8 mouse cellular contexts compared by ENCODE assay signal in the genomic region with DNA sequence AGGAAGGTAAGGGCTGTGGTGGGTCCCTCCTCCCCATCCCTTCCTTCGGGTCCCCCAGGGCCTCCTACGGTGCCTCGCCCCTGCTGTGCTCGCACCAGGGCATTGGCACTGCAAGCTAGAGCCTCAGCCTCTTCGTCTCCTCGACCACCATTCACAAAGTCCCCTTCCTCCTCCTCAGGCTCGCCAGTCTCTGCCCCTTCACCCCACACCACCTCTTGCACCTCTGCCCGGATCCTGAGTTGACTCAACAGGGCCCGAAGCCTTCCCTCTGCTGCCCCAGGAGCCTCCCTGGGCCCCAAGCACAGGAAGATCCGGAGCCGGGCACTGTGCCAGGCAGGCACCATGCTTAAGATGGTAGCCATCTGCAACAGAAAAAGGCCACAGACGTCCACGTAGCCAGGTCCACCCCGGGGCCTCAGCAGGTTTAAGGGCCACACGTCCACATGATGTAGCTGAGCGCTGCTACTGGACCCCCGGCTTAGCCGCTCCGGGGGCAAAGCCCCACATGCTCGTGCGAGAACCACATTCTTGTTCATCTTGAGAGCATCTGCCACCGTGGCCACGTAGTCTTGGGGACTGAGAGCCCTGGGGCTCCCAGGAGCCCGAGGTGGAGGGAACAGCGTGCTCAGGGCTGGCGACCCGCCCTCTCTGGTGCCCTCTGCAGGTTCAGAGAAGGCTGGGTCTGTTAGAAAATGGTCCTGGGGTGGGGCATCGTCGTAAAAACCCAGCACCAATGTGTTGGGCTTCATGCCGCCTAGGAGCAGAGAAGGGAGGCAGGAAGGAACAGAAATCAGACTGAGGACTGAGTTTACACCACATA. TPM values are rescaled to one million over a fixed set of nuclear protein-coding genes. Genes with fewer than 3 reads are reported as not detected.
DNase-seq lines count a peak whose midpoint lies in the region; ATAC-seq and TF ChIP-seq lines count a peak whose summit lies in the region.

No protein-coding gene starts in this region.

- H3K9ac ChIP-seq in heart, embryonic 11.5 days (ENCODE audit: low read depth, low read length), result peak overlapping the region; percentile 93
- peak overlapping the region; percentile 87; the same call in 1 of the 2 replicates for H3K9ac ChIP-seq in forebrain, embryonic 11.5 days (ENCODE audit: low read length)
- H3K9ac ChIP-seq in kidney, embryonic 14.5 days (ENCODE audit: low read depth, low read length), result peak overlapping the region; percentile 74; the same call in 1 of the 2 replicates

- H3K36me3 ChIP-seq in heart, embryonic 11.5 days (ENCODE audit: control insufficient read depth, insufficient read depth, low read length), result peaks cover 7% of the 10 kb centered on the region; the same call in 1 of the 2 replicates
- peaks cover 31% of the 10 kb centered on the region for H3K36me3 ChIP-seq in G1E (replicated peaks)
- no peaks in the 10 kb centered on the region; the same call in 1 of the 2 replicates for H3K36me3 ChIP-seq in forebrain, embryonic 11.5 days (ENCODE audit: control insufficient read depth, insufficient read depth, low read length)
- H3K36me3 ChIP-seq in kidney, embryonic 14.5 days (ENCODE audit: control insufficient read depth, insufficient read depth, low read length), result peaks cover 20% of the 10 kb centered on the region

- peaks cover 28% of the 10 kb centered on the region for H3K4me1 ChIP-seq in heart, embryonic 11.5 days (ENCODE audit: control insufficient read depth, insufficient read depth, low read length)
- peaks cover 96% of the 10 kb centered on the region for H3K4me1 ChIP-seq in G1E (ENCODE audit: insufficient read depth, low read depth, low read length)
- peaks cover 19% of the 10 kb centered on the region for H3K4me1 ChIP-seq in forebrain, embryonic 11.5 days (replicated peaks; ENCODE audit: control insufficient read depth, insufficient read depth, low read length)
- H3K4me1 ChIP-seq in kidney, embryonic 14.5 days (ENCODE audit: control insufficient read depth, insufficient read depth, low read length), result peaks cover 32% of the 10 kb centered on the region

- no peak for DNase-seq in heart, postnatal 25 days (ENCODE audit: low spot score)
- peak; percentile 64 for DNase-seq in G1E (ENCODE audit: low spot score)
- peak; percentile 67 for DNase-seq in forebrain, embryonic 11.5 days (ENCODE audit: low spot score)
- DNase-seq in lung, postnatal 14 days, result peak; percentile 63
- DNase-seq in thymus, postnatal 14 days, result peak; percentile 63
- no peak for DNase-seq in frontal cortex, adult 2 months (ENCODE audit: extremely low spot score in 1 of 2, low spot score in 1 of 2)

- peak overlapping the region; percentile 96 for H3K4me2 ChIP-seq in heart, embryonic 11.5 days
- 0 out of 2 replicates have a peak overlapping the region, but pooled peaks have one; percentile 89 for H3K4me2 ChIP-seq in forebrain, embryonic 11.5 days (ENCODE audit: low read depth, low read length, severe bottlenecking)
- peak overlapping the region; percentile 85 for H3K4me2 ChIP-seq in kidney, embryonic 14.5 days (replicated peaks; ENCODE audit: low read depth, low read length)

- peak; percentile 36 for TF ChIP-seq CTCF in G1E (IDR thresholded peaks at IDR 0.05; ENCODE audit: low read depth, low read length)

- no peaks in the 10 kb centered on the region for H3K9me3 ChIP-seq in heart, embryonic 11.5 days (replicated peaks; ENCODE audit: control insufficient read depth, low read length)
- H3K9me3 ChIP-seq in G1E (replicated peaks), result no peaks in the 10 kb centered on the region
- no peaks in the 10 kb centered on the region for H3K9me3 ChIP-seq in forebrain, embryonic 11.5 days (ENCODE audit: control insufficient read depth, low read length)
- H3K9me3 ChIP-seq in kidney, embryonic 14.5 days (ENCODE audit: control insufficient read depth, low read length), result no peaks in the 10 kb centered on the region

- no peak overlapping the region for H3K4me3 ChIP-seq in heart, embryonic 11.5 days (ENCODE audit: low read depth, low read length)
- peak overlapping the region; percentile 72; the same call in 1 of the 2 replicates for H3K4me3 ChIP-seq in G1E (ENCODE audit: low read depth, low read length)
- no peak overlapping the region for H3K4me3 ChIP-seq in forebrain, embryonic 11.5 days (ENCODE audit: low read depth, low read length)
- no peak overlapping the region for H3K4me3 ChIP-seq in kidney, embryonic 14.5 days (ENCODE audit: low read length)

- 39% methylated on average over 29 of the region's 30 CpGs for WGBS in heart, embryonic 11.5 days (ENCODE audit: insufficient replicate concordance)
- WGBS in forebrain, embryonic 11.5 days, result 42% methylated on average over 30 of the region's 30 CpGs
- 46% methylated on average over 30 of the region's 30 CpGs for WGBS in kidney, embryonic 14.5 days

- H3K27ac ChIP-seq in heart, embryonic 11.5 days (ENCODE audit: low read depth, low read length), result no peak overlapping the region
- no peak overlapping the region for H3K27ac ChIP-seq in forebrain, embryonic 11.5 days (ENCODE audit: low read depth, low read length)
- peak overlapping the region; percentile 94; the same call in 1 of the 2 replicates for H3K27ac ChIP-seq in kidney, embryonic 14.5 days (ENCODE audit: low read depth, low read length)

- H3K27me3 ChIP-seq in heart, embryonic 11.5 days (ENCODE audit: control insufficient read depth, insufficient read depth, low read length), result no peaks in the 10 kb centered on the region
- peaks cover 31% of the 10 kb centered on the region; the same call in 1 of the 2 replicates for H3K27me3 ChIP-seq in G1E (ENCODE audit: insufficient read depth, low read length)
- H3K27me3 ChIP-seq in forebrain, embryonic 11.5 days (ENCODE audit: control insufficient read depth, insufficient read depth, low read length), result no peaks in the 10 kb centered on the region
- H3K27me3 ChIP-seq in kidney, embryonic 14.5 days (ENCODE audit: control insufficient read depth, insufficient read depth, low read length), result no peaks in the 10 kb centered on the region

- no peak; the same call in none of the 2 replicates for ATAC-seq in heart, embryonic 11.5 days (replicated peaks; ENCODE audit: insufficient number of reproducible peaks, low FRiP score, low TSS enrichment)
- ATAC-seq in G1E (ENCODE audit: extremely low read depth, insufficient number of reproducible peaks, low FRiP score, poor library complexity, severe bottlenecking), result no peak
- peak; percentile 4; the same call in 1 of the 2 replicates for ATAC-seq in forebrain, embryonic 11.5 days (replicated peaks; ENCODE audit: low FRiP score)
- ATAC-seq in kidney, embryonic 14.5 days (ENCODE audit: low FRiP score, low TSS enrichment), result peak; percentile 22

- intact Hi-C loops in heart, postnatal 25 days (cut with DNase I), result no loop called here

RNA-seq across cellular contexts. Expression of gene Trip6, which starts 1.1 kb away (rescaled TPM):
- 36.7 and 41.1 TPM in 2 replicates for polyA plus RNA-seq in heart, embryonic 11.5 days (2014; fragmentation: Nextera tagmentation; extraction: Ambion mirVana)
- total RNA-seq in heart, postnatal 25 days (2021), result 10 to 100 TPM; 10.8 to 13.3 TPM
- total RNA-seq in G1E (2014; fragmentation: Nextera tagmentation) (21.7 and 25.5 TPM in 2 replicates), G1E (2017) (4.6 and 8.8 TPM in 2 replicates)
- polyA plus RNA-seq in G1E (2012), result 57.8 and 77.7 TPM in 2 replicates
- polyA plus RNA-seq in forebrain, embryonic 11.5 days (2014; fragmentation: Nextera tagmentation; extraction: Ambion mirVana), result 50.1 and 56.7 TPM in 2 replicates
- 52.7 and 62.5 TPM in 2 replicates for polyA plus RNA-seq in kidney, embryonic 14.5 days (2014; fragmentation: Nextera tagmentation; extraction: Ambion mirVana)
- 8.5 and 9.0 TPM in 2 replicates for polyA plus RNA-seq in frontal cortex, adult 2 months (2012; rRNA removed)

RNA-seq across cellular contexts. Expression of gene Srrt, which starts 7.8 kb away (rescaled TPM):
- 92.0 and 96.9 TPM in 2 replicates for polyA plus RNA-seq in heart, embryonic 11.5 days (2014; fragmentation: Nextera tagmentation; extraction: Ambion mirVana)
- 10 to 100 TPM; 67.1 to 67.7 TPM for total RNA-seq in heart, postnatal 25 days (2021)
- total RNA-seq in G1E (2014; fragmentation: Nextera tagmentation) (167 and 243 TPM in 2 replicates), G1E (2017) (185 and 189 TPM in 2 replicates)
- polyA plus RNA-seq in G1E (2012), result 329 and 331 TPM in 2 replicates
- 190 TPM in 2 replicates for polyA plus RNA-seq in forebrain, embryonic 11.5 days (2014; fragmentation: Nextera tagmentation; extraction: Ambion mirVana)
- polyA plus RNA-seq in kidney, embryonic 14.5 days (2014; fragmentation: Nextera tagmentation; extraction: Ambion mirVana), result 104 and 141 TPM in 2 replicates
- polyA plus RNA-seq in frontal cortex, adult 2 months (2012; rRNA removed), result 268 and 278 TPM in 2 replicates

RNA-seq across cellular contexts. Expression of gene Slc12a9, which starts 18.1 kb away (rescaled TPM):
- 5.1 and 5.6 TPM in 2 replicates for polyA plus RNA-seq in heart, embryonic 11.5 days (2014; fragmentation: Nextera tagmentation; extraction: Ambion mirVana)
- 1 to 10 TPM; 2.7 to 3.0 TPM for total RNA-seq in heart, postnatal 25 days (2021)
- 5.9 and 8.1 TPM in 2 replicates for total RNA-seq in G1E (2014; fragmentation: Nextera tagmentation)
- total RNA-seq in G1E (2017), result 2.3 and 3.1 TPM in 2 replicates
- 4.1 and 5.3 TPM in 2 replicates for polyA plus RNA-seq in G1E (2012)
- polyA plus RNA-seq in forebrain, embryonic 11.5 days (2014; fragmentation: Nextera tagmentation; extraction: Ambion mirVana), result 9.9 and 10.5 TPM in 2 replicates
- polyA plus RNA-seq in kidney, embryonic 14.5 days (2014; fragmentation: Nextera tagmentation; extraction: Ambion mirVana), result 5.7 and 8.5 TPM in 2 replicates
- polyA plus RNA-seq in frontal cortex, adult 2 months (2012; rRNA removed), result 32.6 and 34.6 TPM in 2 replicates

RNA-seq across cellular contexts. Expression of gene Ufsp1, which starts 20.9 kb away (rescaled TPM):
- 9.1 and 10.3 TPM in 2 replicates for polyA plus RNA-seq in heart, embryonic 11.5 days (2014; fragmentation: Nextera tagmentation; extraction: Ambion mirVana)
- total RNA-seq in heart, postnatal 25 days (2021), result 1 to 10 TPM; 8.3 to 8.7 TPM
- total RNA-seq in G1E (2014; fragmentation: Nextera tagmentation) (17.9 and 24.7 TPM in 2 replicates), G1E (2017) (11.7 and 13.8 TPM in 2 replicates)
- 29.7 and 29.9 TPM in 2 replicates for polyA plus RNA-seq in G1E (2012)
- polyA plus RNA-seq in forebrain, embryonic 11.5 days (2014; fragmentation: Nextera tagmentation; extraction: Ambion mirVana), result 6.8 and 8.0 TPM in 2 replicates
- polyA plus RNA-seq in kidney, embryonic 14.5 days (2014; fragmentation: Nextera tagmentation; extraction: Ambion mirVana), result 6.2 and 6.4 TPM in 2 replicates
- 12.4 and 13.1 TPM in 2 replicates for polyA plus RNA-seq in frontal cortex, adult 2 months (2012; rRNA removed)

RNA-seq across cellular contexts. Expression of gene Ache, which starts 28.0 kb away (rescaled TPM):
- 20.3 and 22.2 TPM in 2 replicates for polyA plus RNA-seq in heart, embryonic 11.5 days (2014; fragmentation: Nextera tagmentation; extraction: Ambion mirVana)
- 1 to 10 TPM; 1.4 to 2.2 TPM for total RNA-seq in heart, postnatal 25 days (2021)
- total RNA-seq in G1E (2014; fragmentation: Nextera tagmentation), result 62.7 and 168 TPM in 2 replicates
- 7.4 and 7.8 TPM in 2 replicates for total RNA-seq in G1E (2017)
- polyA plus RNA-seq in G1E (2012), result 36.5 and 46.4 TPM in 2 replicates
- 3.0 and 3.7 TPM in 2 replicates for polyA plus RNA-seq in forebrain, embryonic 11.5 days (2014; fragmentation: Nextera tagmentation; extraction: Ambion mirVana)
- 0.57 and 0.58 TPM in 2 replicates for polyA plus RNA-seq in kidney, embryonic 14.5 days (2014; fragmentation: Nextera tagmentation; extraction: Ambion mirVana)
- polyA plus RNA-seq in frontal cortex, adult 2 months (2012; rRNA removed), result 63.7 and 65.6 TPM in 2 replicates

Comparison
In these comparisons a context has a peak if more than half of its experiments do, and no peak if none do; other contexts are left out.
1. ATAC-seq: peak in forebrain, embryonic 11.5 days (single experiment) and kidney, embryonic 14.5 days (single experiment); none in heart, embryonic 11.5 days (single experiment) and G1E (single experiment).
2. DNase-seq: peak in G1E (single experiment), forebrain, embryonic 11.5 days (single experiment), lung, postnatal 14 days (single experiment) and thymus, postnatal 14 days (single experiment); none in heart, postnatal 25 days (single experiment) and frontal cortex, adult 2 months (0 of 2).
3. Peak in every context shown above with its lines, with median percentiles within 50 percentile points of each other: H3K4me2 ChIP-seq and H3K9ac ChIP-seq.